Mouse (Mus musculus) cerebellum, adult (tissue): ENCODE measurements around the gene Gm21454.
"Not testable (repeated sequence)": the region's sequence is repeated elsewhere in the genome, so short reads cannot be mapped to it uniquely, and the experiment has no call there.

Source experiments
- ATAC-seq: cut with Nextera tagmentation; 2 replicates; pipeline ENCODE4 v1.9.2; 2017; ENCODE audit warnings: mild to moderate bottlenecking, moderate library complexity, mixed read lengths; ENCODE audit not compliant: insufficient number of reproducible peaks, low FRiP score, low TSS enrichment

The Gm21454 gene

GRCm38 (mm10) chrY:13252091-13252490, at the start of gene Gm21454, which contains the start of gene Gm21440:
Gene Gm21454 (plus strand): TSS chrY:13252442.
Gene Gm21440 (plus strand): TSS chrY:13252391.
- not testable (repeated sequence) for ATAC-seq

GRCm38 (mm10) chrY:13223828-13224227, 28.4 kb upstream of the Gm21454 start, which contains the start of gene Gm21828:
Gene Gm21828 (minus strand): TSS chrY:13223928.
- not testable (repeated sequence) for ATAC-seq

DNA sequence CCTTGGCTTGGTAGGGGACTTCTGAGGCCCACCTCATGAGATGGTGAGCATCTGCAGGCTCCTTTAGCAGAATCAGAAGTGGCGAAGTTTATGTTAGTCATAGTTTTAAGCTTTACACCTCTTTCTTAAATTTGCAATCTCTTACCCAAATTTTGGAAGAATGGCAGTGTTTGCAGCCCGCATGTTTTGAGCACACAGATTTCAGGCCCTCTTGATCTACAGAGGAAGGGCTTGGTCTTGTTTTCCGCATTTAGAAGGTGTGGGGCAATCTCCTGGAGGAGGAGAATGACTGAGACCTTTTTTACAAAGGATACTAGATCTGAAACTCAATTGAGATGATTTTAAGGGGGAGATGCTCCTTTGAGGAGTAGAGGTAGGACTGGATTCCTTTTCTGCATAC, 96.7 kb downstream of the Gm21454 start, which contains the start of gene Gm21725:
TSS of gene Gm21725 (minus strand) at position 101 of the 400 bp plus-strand sequence.
- ATAC-seq, result not testable (repeated sequence)
